Mouse (Mus musculus) limb, embryonic 15.5 days (tissue): Measurements from ENCODE around the gene Gng7. TPM values are rescaled to one million over a fixed set of nuclear protein-coding genes. Genes with fewer than 3 reads are reported as not detected.

Experiments
- ATAC-seq: fragments of 200-750 bp; cut with Nextera tagmentation; 2 replicates; pipeline ENCODE4 v1.8.0; 2017; ENCODE audit warnings: low read depth, moderate TSS enrichment; ENCODE audit not compliant: insufficient number of reproducible peaks, low FRiP score, low TSS enrichment
- H3K27ac ChIP-seq: fragments of 300-500 bp; sonication (generic); 2 replicates; pipeline ENCODE4 v1.5.1; 2015; ENCODE audit warnings: moderate library complexity, mild to moderate bottlenecking, inconsistent platforms
- H3K27me3 ChIP-seq: fragments of 300-500 bp; sonication (generic); 2 replicates; pipeline ENCODE4 v1.6.1; 2015; ENCODE audit warnings: inconsistent platforms
- H3K36me3 ChIP-seq: fragments of 300-500 bp; sonication (generic); 2 replicates; pipeline ENCODE4 v1.6.1; 2015; ENCODE audit warnings: inconsistent platforms
- H3K4me1 ChIP-seq: fragments of 300-500 bp; sonication (generic); 2 replicates; pipeline ENCODE4 v1.6.1; 2015; ENCODE audit warnings: inconsistent platforms
- H3K4me2 ChIP-seq: fragments of 300-500 bp; sonication (generic); 2 replicates; pipeline ENCODE4 v1.6.1; 2015; ENCODE audit warnings: mild to moderate bottlenecking, inconsistent platforms
- H3K4me3 ChIP-seq: fragments of 300-500 bp; sonication (generic); 2 replicates; pipeline ENCODE4 v1.5.1; 2015; ENCODE audit warnings: mild to moderate bottlenecking, inconsistent platforms
- H3K9ac ChIP-seq: fragments of 300-500 bp; sonication (generic); 2 replicates; pipeline ENCODE4 v1.6.1; 2015; ENCODE audit warnings: inconsistent platforms
- H3K9me3 ChIP-seq: fragments of 300-500 bp; sonication (generic); 2 replicates; pipeline ENCODE4 v1.6.1; 2016; ENCODE audit warnings: inconsistent platforms
- WGBS: fragments of 180-500 bp; shearing (Covaris S2); methylation state at CpG from one replicate; pipeline ENCODE4 v1.1.7; 2015; 5-methylcytosine and 5-hydroxymethylcytosine counted together
- polyA plus RNA-seq: library from polyadenylated mRNA; unstranded; fragments of >200 nt; fragmentation: Nextera tagmentation; extraction: Ambion mirVana; gene quantifications from 2 replicates; pipeline ENCODE4 v1.2.1, GENCODE M21; 2015

Gene Gng7
- polyA plus RNA-seq, 1 experiment from 2014 or later, result 8.7 TPM

GRCm38 (mm10) chr10:81024346-81024937, 9.7 kb upstream of the Gng7 start:
- 67% methylated on average over 5 of the region's 5 CpGs for WGBS
- ATAC-seq, result no peak
- H3K4me2 ChIP-seq, result no peak overlapping the region
- no peaks in the 10 kb centered on the region for H3K9me3 ChIP-seq
- H3K27ac ChIP-seq, result no peak overlapping the region
- H3K4me3 ChIP-seq, result no peak overlapping the region
- peaks cover 9% of the 10 kb centered on the region for H3K4me1 ChIP-seq
- H3K36me3 ChIP-seq, result no peaks in the 10 kb centered on the region
- peaks cover 72% of the 10 kb centered on the region for H3K27me3 ChIP-seq
- no peak overlapping the region for H3K9ac ChIP-seq

- WGBS, result 55% methylated on average over 8 of the region's 8 CpGs
- ATAC-seq, result no peak
Observed at GRCm38 (mm10) chr10:81022744-81023143, 8.0 kb upstream of the Gng7 start.

GRCm38 (mm10) chr10:81021547-81022110, 6.9 kb upstream of the Gng7 start:
- Histone ChIP-seq H3K27me3 (peaks cover 62% of the 10 kb centered on the region), H3K4me2 (no peak overlapping the region), H3K27ac (no peak overlapping the region), H3K9ac (no peak overlapping the region), H3K36me3 (no peaks in the 10 kb centered on the region), H3K4me3 (no peak overlapping the region), H3K4me1 (peaks cover 9% of the 10 kb centered on the region), H3K9me3 (no peaks in the 10 kb centered on the region)
- 9% methylated on average over 26 of the region's 26 CpGs for WGBS
- ATAC-seq, result no peak

More at GRCm38 (mm10) chr10:81022744-81023143, 8.0 kb upstream of the Gng7 start:
- Histone ChIP-seq H3K4me2 (no peak overlapping the region), H3K4me3 (no peak overlapping the region), H3K9ac (no peak overlapping the region), H3K36me3 (no peaks in the 10 kb centered on the region), H3K9me3 (no peaks in the 10 kb centered on the region), H3K4me1 (peaks cover 9% of the 10 kb centered on the region), H3K27ac (no peak overlapping the region), H3K27me3 (peaks cover 71% of the 10 kb centered on the region)

- WGBS, result 41% methylated on average over 2 of the region's 2 CpGs
- H3K4me2 ChIP-seq, result no peak overlapping the region
- no peaks in the 10 kb centered on the region for H3K36me3 ChIP-seq
- ATAC-seq, result no peak
- H3K9me3 ChIP-seq, result no peaks in the 10 kb centered on the region
- H3K27ac ChIP-seq, result no peak overlapping the region
- no peak overlapping the region for H3K4me3 ChIP-seq
- H3K9ac ChIP-seq, result no peak overlapping the region
- H3K4me1 ChIP-seq, result peaks cover 9% of the 10 kb centered on the region
- peaks cover 48% of the 10 kb centered on the region for H3K27me3 ChIP-seq
Observed at GRCm38 (mm10) chr10:81020207-81020606, 5.5 kb upstream of the Gng7 start.

- WGBS, result 72% methylated on average over 6 of the region's 6 CpGs
- Histone ChIP-seq H3K4me1 (peaks cover 9% of the 10 kb centered on the region; the same call in 1 of the 2 replicates), H3K27me3 (peaks cover 42% of the 10 kb centered on the region), H3K4me3 (no peak overlapping the region), H3K9ac (no peak overlapping the region), H3K36me3 (no peaks in the 10 kb centered on the region), H3K27ac (no peak overlapping the region), H3K4me2 (no peak overlapping the region), H3K9me3 (no peaks in the 10 kb centered on the region)
- ATAC-seq, result no peak
Observed at GRCm38 (mm10) chr10:81019687-81020086, 4.9 kb upstream of the Gng7 start.

- H3K4me3 ChIP-seq, result no peak overlapping the region
- no peak overlapping the region for H3K4me2 ChIP-seq
- 39% methylated on average over 10 of the region's 10 CpGs for WGBS
- H3K9me3 ChIP-seq, result no peaks in the 10 kb centered on the region
- H3K36me3 ChIP-seq, result no peaks in the 10 kb centered on the region
- H3K27me3 ChIP-seq, result peaks cover 30% of the 10 kb centered on the region
- H3K27ac ChIP-seq, result no peak overlapping the region
- ATAC-seq, result no peak
- no peak overlapping the region for H3K9ac ChIP-seq
- H3K4me1 ChIP-seq, result peaks cover 15% of the 10 kb centered on the region; the same call in 1 of the 2 replicates
Observed at GRCm38 (mm10) chr10:81018326-81018725, 3.6 kb upstream of the Gng7 start.

- Histone ChIP-seq H3K9me3 (no peaks in the 10 kb centered on the region), H3K4me2 (no peak overlapping the region), H3K27ac (no peak overlapping the region), H3K4me1 (peaks cover 12% of the 10 kb centered on the region; the same call in 1 of the 2 replicates), H3K4me3 (no peak overlapping the region), H3K36me3 (no peaks in the 10 kb centered on the region), H3K27me3 (peaks cover 18% of the 10 kb centered on the region), H3K9ac (no peak overlapping the region)
- WGBS, result 10% methylated on average over 7 of the region's 7 CpGs
- no peak for ATAC-seq
Observed at GRCm38 (mm10) chr10:81016645-81017044, 1.9 kb upstream of the Gng7 start.

- Histone ChIP-seq H3K36me3 (no peaks in the 10 kb centered on the region), H3K9ac (no peak overlapping the region), H3K4me1 (peaks cover 12% of the 10 kb centered on the region; the same call in 1 of the 2 replicates), H3K9me3 (no peaks in the 10 kb centered on the region), H3K4me2 (no peak overlapping the region), H3K4me3 (no peak overlapping the region), H3K27me3 (peaks cover 8% of the 10 kb centered on the region), H3K27ac (no peak overlapping the region)
- WGBS, result 81% methylated on average over 2 of the region's 2 CpGs
- ATAC-seq, result no peak
Observed at GRCm38 (mm10) chr10:81015666-81016065, 921 bp upstream of the Gng7 start.

GRCm38 (mm10) chr10:81010851-81011250, 3.9 kb downstream of the Gng7 start:
- no peak overlapping the region for H3K9ac ChIP-seq
- no peak overlapping the region for H3K4me3 ChIP-seq
- peaks cover 14% of the 10 kb centered on the region; the same call in 1 of the 2 replicates for H3K4me1 ChIP-seq
- no peaks in the 10 kb centered on the region for H3K9me3 ChIP-seq
- WGBS, result 63% methylated on average over 6 of the region's 6 CpGs
- no peaks in the 10 kb centered on the region for H3K36me3 ChIP-seq
- peaks cover 5% of the 10 kb centered on the region; the same call in 1 of the 2 replicates for H3K27me3 ChIP-seq
- H3K4me2 ChIP-seq, result no peak overlapping the region
- no peak for ATAC-seq
- no peak overlapping the region for H3K27ac ChIP-seq

GRCm38 (mm10) chr10:81007240-81007639, 7.5 kb downstream of the Gng7 start:
- Histone ChIP-seq H3K4me3 (no peak overlapping the region), H3K27ac (no peak overlapping the region), H3K27me3 (no peaks in the 10 kb centered on the region), H3K4me2 (no peak overlapping the region), H3K4me1 (0 out of 2 replicates have a peak, but pooled peaks cover 3% of the 10 kb centered on the region), H3K9ac (no peak overlapping the region), H3K36me3 (no peaks in the 10 kb centered on the region), H3K9me3 (no peaks in the 10 kb centered on the region)
- no peak for ATAC-seq
- 31% methylated on average over 7 of the region's 7 CpGs for WGBS

GRCm38 (mm10) chr10:81006005-81006677, 8.6 kb downstream of the Gng7 start:
- H3K4me2 ChIP-seq, result no peak overlapping the region
- WGBS, result 82% methylated on average over 7 of the region's 7 CpGs
- no peak overlapping the region for H3K4me3 ChIP-seq
- 0 out of 2 replicates have a peak, but pooled peaks cover 2% of the 10 kb centered on the region for H3K27me3 ChIP-seq
- H3K27ac ChIP-seq, result no peak overlapping the region
- no peak for ATAC-seq
- no peak overlapping the region for H3K9ac ChIP-seq
- 0 out of 2 replicates have a peak, but pooled peaks cover 3% of the 10 kb centered on the region for H3K4me1 ChIP-seq
- no peaks in the 10 kb centered on the region for H3K9me3 ChIP-seq
- no peaks in the 10 kb centered on the region for H3K36me3 ChIP-seq

GRCm38 (mm10) chr10:81001161-81001560, 13.6 kb downstream of the Gng7 start:
- H3K36me3 ChIP-seq, result no peaks in the 10 kb centered on the region
- 69% methylated on average over 10 of the region's 10 CpGs for WGBS
- H3K4me3 ChIP-seq, result no peak overlapping the region
- no peak overlapping the region for H3K9ac ChIP-seq
- H3K4me2 ChIP-seq, result no peak overlapping the region
- peaks cover 25% of the 10 kb centered on the region for H3K27me3 ChIP-seq
- peaks cover 10% of the 10 kb centered on the region for H3K4me1 ChIP-seq
- H3K9me3 ChIP-seq, result no peaks in the 10 kb centered on the region
- H3K27ac ChIP-seq, result no peak overlapping the region
- no peak for ATAC-seq
